Mouse (Mus musculus): ENCODE measurements around the gene Mterf1a. TPM values are rescaled to one million over a fixed set of nuclear protein-coding genes. Genes with fewer than 3 reads are reported as not detected.
"Not testable (repeated sequence)": the region's sequence is repeated elsewhere in the genome, so short reads cannot be mapped to it uniquely, and the experiment has no call there.

The Mterf1a gene
- polyA plus RNA-seq (2012; rRNA removed), result 5.2 and 6.1 TPM in 2 replicates

DNA sequence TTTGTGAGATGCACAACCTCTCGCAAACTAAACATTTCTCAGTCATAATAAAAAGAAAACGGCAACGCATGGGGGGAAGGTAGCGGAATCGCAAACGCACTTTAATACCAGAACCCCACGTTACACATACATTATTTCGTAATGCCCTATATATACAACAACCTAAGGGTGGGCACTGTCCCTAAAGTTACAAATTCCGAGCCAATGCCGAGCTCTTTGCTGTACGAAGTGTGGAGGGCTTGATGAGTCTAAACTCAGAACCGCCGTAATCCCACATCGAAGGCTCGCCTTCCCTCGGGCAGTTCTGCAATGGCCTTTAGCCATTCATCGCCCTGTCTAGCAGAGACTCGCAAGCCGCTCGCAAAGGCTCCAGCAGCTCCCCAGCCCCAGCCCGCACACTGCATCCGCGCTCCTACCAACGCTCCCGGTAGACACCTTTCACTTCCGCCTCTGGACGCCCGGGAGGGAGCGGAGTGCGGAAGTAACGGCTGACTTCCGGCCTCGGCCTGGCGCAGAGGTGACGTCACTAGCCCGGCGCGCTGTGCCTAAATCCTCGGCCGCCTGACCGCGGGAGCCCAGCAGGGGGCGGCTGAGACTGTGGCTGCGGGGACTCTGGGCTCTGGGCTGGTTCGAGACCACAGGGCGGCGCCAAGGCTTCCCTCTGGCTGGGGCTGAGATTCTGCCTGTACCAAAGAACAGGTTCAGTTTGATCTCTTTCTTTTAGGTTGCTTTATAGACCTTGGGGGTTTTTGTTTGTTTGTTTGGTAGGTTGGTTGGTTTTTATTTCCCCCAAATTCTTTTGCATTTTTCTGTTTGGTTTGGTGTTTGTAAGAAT is at the start of gene Mterf1a:
Gene Mterf1a (minus strand): TSS at position 475 of the 835 bp plus-strand sequence.
- peak; percentile 41 for DNase-seq (ENCODE audit: low read depth)

DNA sequence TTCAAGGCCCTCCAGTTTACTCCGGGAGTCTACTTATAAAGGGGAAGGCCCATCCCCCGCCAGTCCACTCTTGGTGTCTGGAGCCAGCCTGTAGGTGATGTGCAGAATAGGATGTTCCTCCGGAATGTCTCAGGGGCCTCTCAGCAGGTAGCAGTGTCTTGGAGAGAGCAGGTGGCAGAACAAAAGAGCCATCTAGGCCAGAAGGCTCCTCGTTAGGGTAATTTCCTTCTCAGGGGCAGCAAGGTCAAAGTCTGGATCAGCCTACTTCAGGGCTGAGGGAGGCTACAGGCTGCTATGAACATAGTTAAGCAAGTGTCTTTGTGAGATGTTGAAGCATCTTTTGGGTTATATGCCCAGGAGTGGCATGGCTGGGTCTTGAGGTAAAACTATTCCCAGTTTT is 49.4 kb upstream of the Mterf1a start:
- not testable (repeated sequence) for DNase-seq (ENCODE audit: low read depth)

DNA sequence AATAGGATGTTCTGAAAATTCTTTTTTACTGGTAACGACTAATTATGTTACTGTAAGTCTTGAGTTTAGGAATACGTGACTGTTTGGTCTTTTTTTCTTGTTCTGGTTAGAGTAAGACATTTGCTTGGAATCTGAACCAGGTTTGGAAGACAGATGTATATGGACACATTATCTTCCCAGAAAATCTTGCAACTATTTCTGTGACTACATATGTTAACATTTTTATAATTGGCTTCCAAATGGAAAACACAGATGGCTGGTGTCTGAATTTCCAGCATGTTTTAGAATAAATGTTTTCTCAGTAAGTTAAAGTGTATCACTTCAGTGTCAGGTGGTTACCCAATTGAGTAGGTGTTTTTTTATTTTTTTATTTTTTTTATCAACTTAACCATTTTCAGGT is 47.5 kb upstream of the Mterf1a start:
- TF ChIP-seq CTCF (IDR thresholded peaks at IDR 0.05; ENCODE audit: borderline replicate concordance, extremely low read depth, insufficient read depth, insufficient read length) (no peak), POLR2A (IDR thresholded peaks at IDR 0.05; ENCODE audit: borderline replicate concordance, extremely low read depth, insufficient read depth, insufficient read length, poor library complexity, severe bottlenecking) (no peak)
- peak; percentile 60 for DNase-seq (ENCODE audit: low read depth)

- TF ChIP-seq POLR2A (IDR thresholded peaks at IDR 0.05; ENCODE audit: borderline replicate concordance, extremely low read depth, insufficient read depth, insufficient read length, poor library complexity, severe bottlenecking) (no peak), CTCF (IDR thresholded peaks at IDR 0.05; ENCODE audit: borderline replicate concordance, extremely low read depth, insufficient read depth, insufficient read length) (no peak)
- no peak for DNase-seq (ENCODE audit: low read depth)
These were observed 45.6 kb upstream of the Mterf1a start for GRCm38 (mm10) chr5:3939335-3939734.

DNA sequence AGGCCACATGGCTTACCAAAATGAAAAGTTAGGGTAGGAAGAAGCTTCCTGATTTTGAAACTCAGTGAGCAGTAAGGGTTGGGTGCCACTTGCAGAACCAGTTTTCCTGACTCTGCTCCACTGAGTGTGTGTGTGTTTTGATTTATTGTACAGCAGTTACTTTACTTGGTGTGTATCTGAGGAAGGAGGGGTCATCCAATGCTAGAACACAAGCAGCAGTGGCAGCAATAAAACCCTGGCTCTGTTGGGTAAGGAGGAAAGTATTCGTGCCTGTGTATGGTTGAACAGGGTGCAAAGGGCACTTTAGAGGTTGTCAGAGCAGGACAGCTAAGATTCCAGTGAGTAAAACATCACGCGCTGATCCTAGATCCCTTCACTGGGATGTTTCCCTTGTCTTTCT is 45.2 kb upstream of the Mterf1a start:
- no peak for TF ChIP-seq CTCF (IDR thresholded peaks at IDR 0.05; ENCODE audit: borderline replicate concordance, extremely low read depth, insufficient read depth, insufficient read length)
- no peak for TF ChIP-seq POLR2A (IDR thresholded peaks at IDR 0.05; ENCODE audit: borderline replicate concordance, extremely low read depth, insufficient read depth, insufficient read length, poor library complexity, severe bottlenecking)

DNA sequence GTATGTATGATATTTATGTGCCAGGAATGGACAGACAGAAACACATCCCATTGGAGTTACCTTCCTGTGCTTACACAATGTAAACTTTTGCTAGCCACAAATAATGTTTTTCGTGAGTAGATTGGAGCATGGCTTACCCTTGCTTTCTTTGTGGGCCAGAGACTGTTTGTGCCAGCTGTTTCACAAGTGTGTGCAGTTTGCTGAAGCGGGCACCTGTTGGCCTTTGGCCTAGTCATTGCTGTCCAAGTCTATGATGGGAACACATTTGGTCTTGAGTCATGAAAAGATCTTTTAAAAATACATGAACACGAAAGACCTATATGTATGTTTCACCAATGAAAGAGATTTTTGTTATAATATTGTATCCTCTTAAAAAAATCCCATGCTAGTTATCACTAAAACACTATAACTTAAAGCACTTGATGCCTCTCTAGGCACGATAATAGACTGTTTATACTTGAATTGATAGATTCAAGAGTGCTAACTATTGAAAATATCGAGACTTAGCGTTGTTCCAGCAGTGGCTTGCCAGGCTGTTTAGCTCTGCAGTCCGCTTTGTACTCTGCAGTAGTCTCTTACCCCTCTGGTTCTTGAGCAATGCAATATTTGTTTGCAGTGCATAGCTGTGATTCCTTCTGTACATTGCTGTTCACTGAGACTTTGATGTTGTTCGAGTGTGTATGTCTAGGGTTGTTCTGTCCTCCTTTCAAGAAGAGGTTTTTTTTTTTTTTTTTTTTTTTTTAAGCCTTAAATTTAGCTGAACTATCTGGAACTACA is 42.2 kb upstream of the Mterf1a start:
- no peak for DNase-seq (ENCODE audit: low read depth)
- TF ChIP-seq CTCF (IDR thresholded peaks at IDR 0.05; ENCODE audit: borderline replicate concordance, extremely low read depth, insufficient read depth, insufficient read length), result no peak
- TF ChIP-seq POLR2A (IDR thresholded peaks at IDR 0.05; ENCODE audit: borderline replicate concordance, extremely low read depth, insufficient read depth, insufficient read length, poor library complexity, severe bottlenecking), result no peak

More for the DNA sequence above, 45.2 kb upstream of the Mterf1a start:
- DNase-seq (ENCODE audit: low read depth), result no peak

GRCm38 (mm10) chr5:3935266-3935665 is 41.5 kb upstream of the Mterf1a start:
- no peak for DNase-seq (ENCODE audit: low read depth)

DNA sequence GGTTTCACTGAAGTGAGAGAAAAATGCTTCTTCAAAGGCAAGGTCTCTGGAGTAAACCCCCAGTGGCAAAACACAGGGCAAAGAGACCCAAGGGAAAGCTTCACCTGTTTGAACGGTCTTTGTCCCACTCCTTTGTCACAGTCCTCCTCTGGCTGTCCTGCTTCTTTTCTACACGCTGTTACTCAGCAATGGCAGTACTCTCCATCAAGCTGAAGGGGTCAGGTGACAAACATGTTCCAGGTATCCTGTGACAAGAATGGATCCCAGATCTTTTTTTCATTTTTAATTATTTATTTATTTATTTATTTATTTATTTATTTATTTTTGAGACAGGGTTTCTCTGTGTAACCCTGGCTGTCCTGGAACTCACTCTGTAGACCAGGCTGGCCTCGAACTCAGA is 39.8 kb upstream of the Mterf1a start:
- TF ChIP-seq POLR2A (IDR thresholded peaks at IDR 0.05; ENCODE audit: borderline replicate concordance, extremely low read depth, insufficient read depth, insufficient read length, poor library complexity, severe bottlenecking) (no peak), CTCF (IDR thresholded peaks at IDR 0.05; ENCODE audit: borderline replicate concordance, extremely low read depth, insufficient read depth, insufficient read length) (no peak)
- no peak for DNase-seq (ENCODE audit: low read depth)

More at GRCm38 (mm10) chr5:3935266-3935665, 41.5 kb upstream of the Mterf1a start:
- TF ChIP-seq CTCF (IDR thresholded peaks at IDR 0.05; ENCODE audit: borderline replicate concordance, extremely low read depth, insufficient read depth, insufficient read length) (no peak), POLR2A (IDR thresholded peaks at IDR 0.05; ENCODE audit: borderline replicate concordance, extremely low read depth, insufficient read depth, insufficient read length, poor library complexity, severe bottlenecking) (no peak)

- no peak for DNase-seq (ENCODE audit: low read depth)
- no peak for TF ChIP-seq CTCF (IDR thresholded peaks at IDR 0.05; ENCODE audit: borderline replicate concordance, extremely low read depth, insufficient read depth, insufficient read length)
- TF ChIP-seq POLR2A (IDR thresholded peaks at IDR 0.05; ENCODE audit: borderline replicate concordance, extremely low read depth, insufficient read depth, insufficient read length, poor library complexity, severe bottlenecking), result no peak
These were observed 37.9 kb upstream of the Mterf1a start for GRCm38 (mm10) chr5:3931636-3932035.

- DNase-seq (ENCODE audit: low read depth), result no peak
- TF ChIP-seq CTCF (IDR thresholded peaks at IDR 0.05; ENCODE audit: borderline replicate concordance, extremely low read depth, insufficient read depth, insufficient read length) (no peak), POLR2A (IDR thresholded peaks at IDR 0.05; ENCODE audit: borderline replicate concordance, extremely low read depth, insufficient read depth, insufficient read length, poor library complexity, severe bottlenecking) (no peak)
These were observed 37.0 kb upstream of the Mterf1a start for GRCm38 (mm10) chr5:3930760-3931159.

DNA sequence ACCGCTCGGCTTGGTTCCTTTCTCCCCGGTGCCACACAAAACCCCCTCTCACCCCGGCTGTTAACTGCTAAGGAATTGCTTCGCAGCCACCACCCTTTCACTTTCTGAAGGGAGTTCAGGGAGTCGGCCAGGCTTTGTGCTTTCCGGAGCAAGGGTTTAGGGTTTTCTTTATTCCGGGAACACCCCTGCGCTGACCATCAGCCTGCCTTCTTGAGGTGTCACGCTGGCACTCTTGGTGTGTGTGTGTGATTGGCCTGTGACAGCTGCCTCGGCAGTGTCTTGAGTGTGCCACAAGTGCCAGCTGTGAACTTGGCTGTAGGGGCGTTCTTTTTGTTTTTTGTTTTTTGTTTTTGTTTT is 34.9 kb upstream of the Mterf1a start:
- DNase-seq (ENCODE audit: low read depth), result peak; percentile 79

More for the DNA sequence above, 34.9 kb upstream of the Mterf1a start:
- TF ChIP-seq POLR2A (IDR thresholded peaks at IDR 0.05; ENCODE audit: borderline replicate concordance, extremely low read depth, insufficient read depth, insufficient read length, poor library complexity, severe bottlenecking) (no peak), CTCF (IDR thresholded peaks at IDR 0.05; ENCODE audit: borderline replicate concordance, extremely low read depth, insufficient read depth, insufficient read length) (no peak)

All from brain, embryonic 14.5 days (tissue).